In the genomic region with DNA sequence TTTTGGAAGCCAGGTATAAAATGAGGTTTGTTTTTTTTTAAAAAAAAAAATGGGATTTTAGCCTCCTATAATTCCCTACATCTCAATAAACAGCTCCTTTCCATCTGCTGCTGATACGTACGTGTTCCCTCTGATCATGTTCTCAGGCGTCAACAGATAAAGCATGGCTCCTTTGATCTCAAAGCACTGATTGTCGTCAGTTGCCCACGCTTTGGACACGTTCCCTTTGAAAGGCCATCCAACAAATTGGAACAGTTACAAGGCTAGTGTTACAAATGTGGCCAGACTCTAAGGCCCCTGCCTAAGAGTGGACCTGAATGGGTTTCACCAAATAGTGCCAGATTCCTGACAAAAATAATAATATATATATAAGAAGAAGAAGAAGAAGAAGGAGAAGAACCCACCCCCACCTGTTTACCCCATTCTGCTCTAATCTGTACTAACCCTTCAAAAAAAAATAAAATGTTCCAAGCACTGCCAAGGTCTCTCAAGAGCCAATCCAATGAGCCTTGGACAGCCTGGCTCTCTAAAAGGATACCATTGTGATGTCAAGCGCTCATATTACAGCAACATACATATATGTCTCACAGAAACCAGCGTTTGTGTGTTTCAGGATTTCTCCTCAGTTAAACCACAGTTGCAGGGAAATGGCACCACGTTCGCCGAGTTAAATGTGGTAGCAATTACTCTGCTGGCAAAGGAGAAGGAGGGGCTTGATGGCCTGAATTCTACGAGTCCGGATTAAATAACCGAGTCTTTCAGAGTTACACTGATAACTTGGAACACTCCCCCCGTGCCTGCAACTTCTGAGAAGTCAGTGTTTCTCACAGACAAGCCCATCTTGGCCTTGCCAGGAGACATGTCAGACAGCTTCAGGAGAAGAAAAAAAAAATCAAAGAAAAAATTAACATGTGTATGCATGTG, we compare ENCODE assay signal across 20 mouse cellular contexts.
A peak's percentile ranks its signal among the peaks of the same experiment; 100 is the strongest.
DNase-seq lines count a peak whose midpoint lies in the region; ATAC-seq lines count a peak whose summit lies in the region.
"Had no signal": no experiment of that assay in that cellular context is flagged by ENCODE, and none has a peak within 500 bp of the region (broad histone marks: within the 10 kb centered on the region; RNA-seq: fewer than 3 reads in every experiment).

No protein-coding gene starts in this region.

- H3K4me2 ChIP-seq in kidney, embryonic 15.5 days, result no peak overlapping the region
- no peak overlapping the region for H3K4me2 ChIP-seq in embryonic facial prominence, embryonic 11.5 days (ENCODE audit: low read depth, low read length)
- no peak overlapping the region; the same call in 1 of the 2 replicates for H3K4me2 ChIP-seq in limb, embryonic 15.5 days
- H3K4me2 ChIP-seq: liver, embryonic 15.5 days; midbrain, embryonic 15.5 days had no signal

- H3K4me3 ChIP-seq in kidney, embryonic 15.5 days (replicated peaks), result no peak overlapping the region
- H3K4me3 ChIP-seq in embryonic facial prominence, embryonic 11.5 days (ENCODE audit: low read depth, low read length), result no peak overlapping the region
- no peak overlapping the region for H3K4me3 ChIP-seq in limb, embryonic 15.5 days
- H3K4me3 ChIP-seq: erythroblast, embryonic 14.5 days; gastrocnemius, adult 2 months; heart, adult 2 months; layer of hippocampus, adult 2 months; liver, embryonic 15.5 days; megakaryocyte, embryonic 14.5 days; midbrain, embryonic 15.5 days; myocyte had no signal

- H3K27ac ChIP-seq in kidney, embryonic 15.5 days, result peak overlapping the region; percentile 68; the same call in 1 of the 2 replicates
- H3K27ac ChIP-seq in embryonic facial prominence, embryonic 11.5 days (replicated peaks; ENCODE audit: low read depth, low read length), result peak overlapping the region; percentile 17
- H3K27ac ChIP-seq in limb, embryonic 15.5 days, result peak overlapping the region; percentile 54
- H3K27ac ChIP-seq: gastrocnemius, adult 2 months; heart, adult 2 months; layer of hippocampus, adult 2 months; liver, embryonic 15.5 days; midbrain, embryonic 15.5 days had no signal

- peaks cover 42% of the 10 kb centered on the region for H3K4me1 ChIP-seq in kidney, embryonic 15.5 days
- H3K4me1 ChIP-seq in embryonic facial prominence, embryonic 11.5 days (ENCODE audit: control insufficient read depth, insufficient read depth, low read length), result no peaks in the 10 kb centered on the region
- peaks cover 34% of the 10 kb centered on the region for H3K4me1 ChIP-seq in limb, embryonic 15.5 days
- H3K4me1 ChIP-seq: liver, embryonic 15.5 days; megakaryocyte, embryonic 14.5 days; midbrain, embryonic 15.5 days had no signal

- H3K27me3 ChIP-seq in kidney, embryonic 15.5 days, result no peaks in the 10 kb centered on the region
- no peaks in the 10 kb centered on the region for H3K27me3 ChIP-seq in embryonic facial prominence, embryonic 11.5 days (ENCODE audit: control insufficient read depth, insufficient read depth, low read length)
- H3K27me3 ChIP-seq in limb, embryonic 15.5 days, result no peaks in the 10 kb centered on the region
- H3K27me3 ChIP-seq: liver, embryonic 15.5 days; megakaryocyte, embryonic 14.5 days; midbrain, embryonic 15.5 days had no signal

- ATAC-seq in kidney, embryonic 15.5 days (replicated peaks; ENCODE audit: low FRiP score), result no peak
- no peak; the same call in 1 of the 2 replicates for ATAC-seq in embryonic facial prominence, embryonic 11.5 days (replicated peaks; ENCODE audit: insufficient number of reproducible peaks, low FRiP score, low TSS enrichment, low read depth)
- no peak for ATAC-seq in limb, embryonic 15.5 days (ENCODE audit: insufficient number of reproducible peaks, low FRiP score, low TSS enrichment, low read depth)
- ATAC-seq: forebrain, postnatal 0 days; midbrain, embryonic 15.5 days had no signal

- 49% methylated on average over 15 of the region's 15 CpGs for WGBS in kidney, embryonic 15.5 days
- WGBS in embryonic facial prominence, embryonic 11.5 days, result 36% methylated on average over 15 of the region's 15 CpGs
- WGBS in limb, embryonic 15.5 days, result 34% methylated on average over 15 of the region's 15 CpGs

- H3K9me3 ChIP-seq in kidney, embryonic 15.5 days (replicated peaks), result no peaks in the 10 kb centered on the region
- H3K9me3 ChIP-seq in embryonic facial prominence, embryonic 11.5 days (replicated peaks; ENCODE audit: control insufficient read depth, low read length), result no peaks in the 10 kb centered on the region
- H3K9me3 ChIP-seq in limb, embryonic 15.5 days, result no peaks in the 10 kb centered on the region
- H3K9me3 ChIP-seq: liver, embryonic 15.5 days; midbrain, embryonic 15.5 days had no signal

- H3K36me3 ChIP-seq in kidney, embryonic 15.5 days, result no peaks in the 10 kb centered on the region
- no peaks in the 10 kb centered on the region for H3K36me3 ChIP-seq in embryonic facial prominence, embryonic 11.5 days (replicated peaks; ENCODE audit: control insufficient read depth, insufficient read depth, low read depth, low read length)
- H3K36me3 ChIP-seq in limb, embryonic 15.5 days, result no peaks in the 10 kb centered on the region
- H3K36me3 ChIP-seq: liver, embryonic 15.5 days; midbrain, embryonic 15.5 days had no signal

- DNase-seq in kidney, adult 9 months, result no peak
- peak; percentile 85 for DNase-seq in embryonic facial prominence, embryonic 11.5 days (ENCODE audit: low spot score)
- peak; percentile 58 for DNase-seq in fibroblast of lung, adult 2 months (ENCODE audit: low read depth)
- no peak for DNase-seq in right cerebral cortex, postnatal 14 days
- no peak for DNase-seq in spleen, adult 12 weeks (ENCODE audit: low spot score)
- DNase-seq: cerebellum, adult 8-10 months; forebrain, postnatal 0 days; gastrocnemius, adult 2 months; heart, adult 2 months; kidney, adult 18-20 months; kidney, postnatal 14 days; thymus, adult 18-20 months had no signal

- H3K9ac ChIP-seq in kidney, embryonic 15.5 days, result no peak overlapping the region
- no peak overlapping the region; the same call in 1 of the 2 replicates for H3K9ac ChIP-seq in embryonic facial prominence, embryonic 11.5 days (replicated peaks; ENCODE audit: low read length)
- H3K9ac ChIP-seq in limb, embryonic 15.5 days, result no peak overlapping the region
- H3K9ac ChIP-seq: forebrain, postnatal 0 days; liver, embryonic 15.5 days; midbrain, embryonic 15.5 days had no signal

Comparison
In these comparisons a context has a peak if more than half of its experiments do, and no peak if none do; other contexts are left out.
1. H3K27ac ChIP-seq: peak in every context shown above with its lines; median percentile 68 in kidney, embryonic 15.5 days; 54 in limb, embryonic 15.5 days; 17 in embryonic facial prominence, embryonic 11.5 days.
2. DNase-seq: peak in embryonic facial prominence, embryonic 11.5 days (single experiment) and fibroblast of lung, adult 2 months (single experiment); none in kidney, adult 9 months (single experiment), right cerebral cortex, postnatal 14 days (single experiment) and spleen, adult 12 weeks (single experiment).